Mouse (Mus musculus) c-Kit-positive CD71-positive TER-119-negative erythroid progenitor cells, embryonic 14.5 days (primary cell): ENCODE results near the gene Ell2.

Experiments used
- DNase-seq: peaks from one replicate; pipeline ENCODE4 v3.0.0-alpha.2; 2013; ENCODE audit warnings: low read depth

Ell2 gene

DNA sequence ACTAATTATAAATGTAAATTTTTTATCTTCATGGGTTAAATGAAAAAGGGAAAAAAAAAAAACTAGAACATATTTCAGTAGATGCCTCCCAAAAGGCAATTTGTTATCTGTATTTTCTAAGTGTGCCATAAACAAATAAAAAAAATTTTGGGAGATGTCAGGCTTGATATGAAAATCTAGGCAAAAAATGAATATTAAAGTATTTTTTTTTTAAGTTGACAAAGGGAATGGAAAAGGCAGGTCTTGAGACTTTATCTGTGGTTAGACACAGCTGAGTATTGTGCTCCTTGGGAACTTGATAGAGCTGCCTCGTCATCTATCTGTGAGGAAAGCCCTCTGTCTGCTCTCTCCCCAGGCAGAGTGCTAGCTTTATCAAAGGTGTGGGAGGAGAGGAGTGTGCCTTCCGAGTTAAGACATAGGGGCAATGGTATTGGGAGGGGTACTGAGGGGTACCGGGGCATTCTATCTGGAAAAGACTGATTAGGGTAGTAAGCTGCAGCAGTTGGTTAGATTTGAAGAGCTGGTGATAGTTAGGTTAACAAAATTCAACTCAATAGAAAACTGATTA lies 27.1 kb downstream of the Ell2 start:
- DNase-seq: peak; percentile 88

DNA sequence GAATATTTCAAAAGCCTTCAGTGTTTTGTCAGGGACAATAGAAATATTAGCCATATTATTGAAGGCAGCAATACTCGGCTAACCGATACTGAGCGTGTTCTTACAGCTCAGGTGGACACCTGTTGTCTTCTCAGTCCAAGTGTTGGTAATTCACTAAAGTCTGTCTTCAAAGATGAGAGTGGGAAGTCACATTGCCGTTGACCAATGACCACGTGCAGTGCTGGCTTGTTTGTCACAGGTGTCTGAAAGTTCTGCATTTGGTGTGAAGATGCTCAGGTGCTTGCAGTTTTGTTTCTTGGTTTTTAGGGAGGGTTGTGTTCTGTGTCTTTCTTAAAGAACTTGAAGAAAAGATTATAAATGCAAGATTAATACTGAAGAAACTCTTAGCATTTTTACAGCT lies 27.7 kb downstream of the Ell2 start:
- no peak for DNase-seq

- DNase-seq: no peak
Observed at GRCm38 (mm10) chr13:75735606-75736005, 29.0 kb downstream of the Ell2 start.

DNA sequence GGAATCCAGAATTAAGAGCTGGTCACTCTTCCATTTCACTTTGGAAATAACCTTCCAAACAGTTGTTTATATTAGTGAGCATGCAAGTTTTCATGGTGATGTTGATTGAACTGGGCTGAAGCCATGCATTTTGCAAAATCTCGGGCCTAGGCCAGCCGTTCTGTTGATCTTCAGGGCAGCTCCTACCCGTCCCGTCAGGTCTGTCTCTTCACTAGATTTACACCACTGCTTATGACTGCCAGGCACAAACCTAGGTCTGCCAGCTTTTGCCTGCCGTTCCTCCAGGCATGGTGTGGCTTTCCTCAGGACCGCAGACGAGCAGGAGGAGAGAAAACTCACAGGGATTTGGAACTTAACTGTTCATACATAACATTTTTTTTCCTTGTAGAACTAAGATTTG lies 31.4 kb downstream of the Ell2 start:
- DNase-seq: no peak

- no peak for DNase-seq
Observed at GRCm38 (mm10) chr13:75738536-75738935, 32.0 kb downstream of the Ell2 start.

- no peak for DNase-seq
Observed at GRCm38 (mm10) chr13:75738957-75739356, 32.4 kb downstream of the Ell2 start.

- no peak for DNase-seq
Observed at GRCm38 (mm10) chr13:75740018-75740417, 33.5 kb downstream of the Ell2 start.

DNA sequence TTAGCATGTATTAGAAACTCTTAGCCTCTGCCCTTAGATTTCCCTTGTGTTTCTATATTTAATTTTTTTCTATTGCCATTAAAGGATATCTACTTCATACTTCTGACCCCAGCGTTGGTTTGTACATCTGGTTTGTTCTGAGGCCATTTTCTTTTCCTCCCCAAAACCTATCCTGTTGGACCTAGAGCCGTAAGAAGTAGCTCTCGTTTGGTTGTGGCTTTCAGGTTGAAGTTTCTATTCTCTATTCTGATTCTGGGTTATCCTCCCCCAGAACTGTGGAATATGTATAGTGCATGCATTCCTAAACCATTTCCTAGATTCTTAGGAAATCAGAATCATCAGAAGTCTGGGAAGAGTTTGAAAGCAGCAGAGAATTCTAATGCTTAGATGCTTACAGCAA lies 34.6 kb downstream of the Ell2 start:
- DNase-seq: no peak

DNA sequence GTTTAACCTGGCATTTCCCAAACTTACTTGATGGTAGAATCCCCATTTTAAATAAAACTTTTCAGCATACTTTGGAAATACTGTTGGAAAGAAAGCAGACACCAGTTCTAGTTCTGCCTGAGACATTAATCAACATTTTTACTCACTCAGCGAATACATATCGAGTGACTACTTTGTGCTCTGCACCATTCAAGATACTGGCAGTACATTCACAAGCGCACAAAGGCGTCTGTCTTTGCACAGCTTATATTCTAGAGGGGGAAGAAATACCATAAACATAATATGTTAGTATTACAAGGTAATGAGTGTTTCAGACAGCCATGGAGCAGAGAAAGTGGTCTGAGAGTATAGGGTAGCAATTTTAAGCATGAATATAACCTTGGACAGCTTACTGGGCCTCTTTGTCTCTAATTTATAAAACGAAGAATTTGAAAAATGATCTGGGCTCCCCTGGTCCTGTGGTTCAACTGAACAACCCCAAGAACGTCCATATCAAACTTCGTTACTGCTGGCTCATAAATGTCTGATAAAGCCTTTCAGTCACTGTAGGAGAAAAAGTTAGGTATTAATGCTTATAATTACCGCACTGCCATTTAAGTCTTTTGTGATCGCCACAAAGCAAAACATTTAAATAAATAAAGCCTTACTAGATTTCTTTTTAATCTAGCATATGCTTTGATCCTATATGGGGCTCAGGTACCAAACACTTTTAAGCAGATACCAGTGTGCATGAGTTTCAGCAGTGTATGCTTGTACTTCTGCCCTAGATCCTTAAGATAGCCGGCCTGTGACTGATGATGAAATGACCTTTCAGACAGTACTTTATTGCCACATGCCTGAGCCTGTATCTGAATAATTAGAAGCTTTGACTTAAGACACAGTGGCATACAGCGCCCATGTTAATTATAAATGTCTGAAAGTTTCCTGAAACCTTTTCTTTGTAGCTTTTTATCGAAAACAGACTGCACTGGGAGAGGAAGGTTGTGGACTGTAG lies 35.5 kb downstream of the Ell2 start:
- DNase-seq: no peak

DNA sequence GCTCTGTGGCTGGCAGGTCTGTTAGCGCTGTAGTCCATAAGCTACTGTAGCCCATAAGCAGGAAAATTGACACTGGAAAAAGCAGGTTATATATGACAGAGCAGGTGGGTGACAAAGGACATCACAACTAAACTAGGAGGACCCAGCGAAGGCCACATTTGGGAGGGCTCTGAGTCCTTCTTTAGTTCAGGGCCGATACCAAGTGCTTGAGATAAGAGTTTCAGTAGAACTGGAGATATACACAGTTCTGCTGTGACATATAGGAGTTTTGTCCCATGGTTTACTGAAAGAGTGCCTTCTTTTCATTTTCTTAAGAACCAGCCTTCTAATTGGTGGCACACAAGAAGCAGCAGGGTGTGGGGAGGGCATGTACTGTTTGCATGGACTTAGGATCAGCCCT lies 36.4 kb downstream of the Ell2 start:
- no peak for DNase-seq

- DNase-seq: no peak
Observed at GRCm38 (mm10) chr13:75744065-75744464, 37.5 kb downstream of the Ell2 start.

- DNase-seq: no peak
Observed at GRCm38 (mm10) chr13:75745328-75745727, 38.8 kb downstream of the Ell2 start.

DNA sequence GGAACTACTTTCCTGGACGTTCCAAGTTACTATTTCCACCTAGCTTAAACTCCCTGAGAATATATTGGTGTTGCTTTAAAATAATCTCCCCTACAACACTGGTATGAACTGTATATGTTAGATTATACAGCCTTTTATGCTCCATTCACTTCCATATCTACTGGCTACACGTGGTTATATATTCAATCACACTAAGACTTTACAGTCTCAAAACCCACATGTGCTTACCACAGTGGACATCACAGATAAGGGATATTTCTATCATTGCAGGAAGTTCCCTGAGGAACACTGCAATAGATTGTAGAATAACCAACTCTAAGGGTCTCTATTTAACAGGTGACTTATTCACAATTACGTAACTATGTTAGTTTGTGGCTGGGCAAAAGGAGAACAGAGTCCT lies 40.7 kb downstream of the Ell2 start:
- no peak for DNase-seq

GRCm38 (mm10) chr13:75748685-75749084 lies 42.1 kb downstream of the Ell2 start:
- DNase-seq: no peak

GRCm38 (mm10) chr13:75750785-75751184 lies 44.2 kb downstream of the Ell2 start:
- DNase-seq: no peak

GRCm38 (mm10) chr13:75752216-75752938 lies 45.8 kb downstream of the Ell2 start:
- no peak for DNase-seq

- no peak for DNase-seq
Observed at GRCm38 (mm10) chr13:75754398-75754797, 47.8 kb downstream of the Ell2 start.

GRCm38 (mm10) chr13:75760859-75761548 lies 54.4 kb downstream of the Ell2 start:
- no peak for DNase-seq

DNA sequence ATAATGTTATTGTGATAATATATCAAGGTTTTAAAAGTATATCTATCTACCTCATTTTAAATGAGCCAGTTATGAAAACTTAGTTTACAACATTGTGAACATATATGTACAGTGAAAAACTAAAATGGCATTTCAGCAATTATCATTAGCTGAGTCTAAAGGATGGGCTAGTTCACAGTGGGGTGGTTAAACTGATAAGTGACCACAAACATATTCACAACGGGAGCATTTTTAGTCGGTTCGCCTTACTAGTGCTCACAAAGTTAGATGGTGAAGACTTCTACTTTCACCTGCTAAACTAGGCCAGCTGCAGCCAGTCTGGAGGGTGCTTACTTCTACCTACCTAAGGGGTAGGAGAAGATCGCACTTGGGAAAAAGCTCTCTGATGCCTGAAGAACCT lies 56.2 kb downstream of the Ell2 start:
- DNase-seq: no peak

GRCm38 (mm10) chr13:75763280-75763679 lies 56.7 kb downstream of the Ell2 start:
- DNase-seq: no peak

DNA sequence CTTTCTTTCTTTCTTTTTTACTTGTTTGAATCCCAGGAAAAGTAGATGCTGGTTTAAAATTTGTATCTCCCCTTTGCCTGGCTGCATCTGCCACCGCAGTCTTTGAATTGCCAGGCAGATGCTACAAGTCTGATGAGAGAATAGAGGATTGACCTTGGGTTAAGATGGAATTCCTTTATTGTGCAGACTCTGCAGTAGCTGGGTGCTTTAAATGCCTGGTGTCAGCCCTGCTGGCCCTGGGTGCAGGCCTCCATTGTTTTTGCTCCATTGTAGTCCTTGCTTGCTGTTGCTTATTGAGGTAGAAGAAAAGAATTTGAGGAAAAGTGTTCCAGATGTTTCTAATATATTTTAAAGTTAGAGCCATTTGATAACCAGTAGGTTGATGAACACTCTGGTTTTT lies 59.2 kb downstream of the Ell2 start:
- DNase-seq: no peak

- no peak for DNase-seq
Observed at GRCm38 (mm10) chr13:75766238-75766637, 59.7 kb downstream of the Ell2 start.
